ENCODE assay signal across 20 mouse cellular contexts in the genomic region with DNA sequence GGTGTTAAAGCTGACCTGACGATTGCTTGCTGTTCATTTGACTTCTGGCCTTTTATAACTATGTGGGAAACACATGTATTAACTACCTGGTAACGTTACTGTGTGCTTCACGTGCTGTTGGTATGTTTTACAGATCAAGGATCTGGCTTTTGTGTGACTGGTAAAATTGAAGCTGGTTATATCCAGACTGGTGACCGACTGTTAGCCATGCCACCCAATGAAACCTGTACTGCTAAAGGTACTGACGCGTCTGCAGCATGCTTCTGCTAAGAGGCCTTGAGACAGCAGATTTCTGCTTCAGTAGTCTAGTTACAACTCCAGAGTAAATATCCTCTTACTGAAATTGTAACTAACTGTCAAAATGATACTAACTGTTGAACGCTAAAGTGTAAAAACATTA. TPM values are rescaled to one million over a fixed set of nuclear protein-coding genes. Genes with fewer than 3 reads are reported as not detected.
DNase-seq lines count a peak whose midpoint lies in the region; ATAC-seq lines count a peak whose summit lies in the region.
"Had no signal": no experiment of that assay in that cellular context is flagged by ENCODE, and none has a peak within 500 bp of the region (broad histone marks: within the 10 kb centered on the region; RNA-seq: fewer than 3 reads in every experiment).

No protein-coding gene starts in this region.

- no peaks in the 10 kb centered on the region for H3K9me3 ChIP-seq in heart, embryonic 11.5 days (replicated peaks; ENCODE audit: control insufficient read depth, low read length)
- H3K9me3 ChIP-seq: G1E had no signal

- no peak overlapping the region for H3K9ac ChIP-seq in heart, embryonic 11.5 days (ENCODE audit: low read depth, low read length)

- H3K27me3 ChIP-seq in heart, embryonic 11.5 days (ENCODE audit: control insufficient read depth, insufficient read depth, low read length), result no peaks in the 10 kb centered on the region
- H3K27me3 ChIP-seq: CH12.LX, Patski had no signal

- peak; percentile 55 for DNase-seq in heart, adult 11 months
- peak; percentile 74 for DNase-seq in induced T-regulatory cell, adult 2 months (ENCODE audit: low read depth)
- DNase-seq: adrenal gland, adult 2 months; adrenal gland, adult 8-10 months; adrenal gland, postnatal 10 days; adrenal gland, postnatal 14 days; adrenal gland, postnatal 25 days; adrenal gland, postnatal 36 days; B cell, adult 2 months; cerebellum, adult 11 months; cerebellum, adult 11-12 months; cerebellum, adult 18-20 months had no signal

- peaks cover 25% of the 10 kb centered on the region for H3K36me3 ChIP-seq in heart, embryonic 11.5 days (ENCODE audit: control insufficient read depth, insufficient read depth, low read length)

- no peak for ATAC-seq in heart, embryonic 11.5 days (replicated peaks; ENCODE audit: insufficient number of reproducible peaks, low FRiP score, low TSS enrichment)
- ATAC-seq in inflammation-experienced regulatory T-cells, adult 6 months, result no peak
- ATAC-seq: activated CD4-positive, CD25-positive, alpha-beta regulatory T cell, adult 4 months; CD4-positive, CD25-positive, alpha-beta regulatory T cell, adult 4 months; Patski had no signal

- no peak overlapping the region for H3K4me3 ChIP-seq in heart, embryonic 11.5 days (ENCODE audit: low read depth, low read length)

- H3K4me2 ChIP-seq in heart, embryonic 11.5 days, result no peak overlapping the region

- no peak overlapping the region for H3K27ac ChIP-seq in heart, embryonic 11.5 days (ENCODE audit: low read depth, low read length)

- no peaks in the 10 kb centered on the region for H3K4me1 ChIP-seq in heart, embryonic 11.5 days (ENCODE audit: control insufficient read depth, insufficient read depth, low read length)

- 91% methylated on average over 7 of the region's 7 CpGs for WGBS in heart, embryonic 11.5 days (ENCODE audit: insufficient replicate concordance)

RNA-seq across cellular contexts. Expression of a gene that starts 22.6 kb away (rescaled TPM):
- 0.37 TPM in 1 of 2 replicates, not detected in the other for polyA plus RNA-seq in heart, embryonic 11.5 days (2014; fragmentation: Nextera tagmentation; extraction: Ambion mirVana)
- polyA plus RNA-seq in inflammation-experienced regulatory T-cells, adult 6 months (2017; shearing (Covaris generic)), result not detected
- polyA plus RNA-seq: adrenal gland, adult 2 months; C2C12; CD4-positive, CD25-positive, alpha-beta regulatory T cell, adult 4 months; G1E had no signal

RNA-seq across cellular contexts. Expression of a gene that starts 58.7 kb away (rescaled TPM):
- 80.2 and 87.5 TPM in 2 replicates for polyA plus RNA-seq in heart, embryonic 11.5 days (2014; fragmentation: Nextera tagmentation; extraction: Ambion mirVana)
- 100 to 1,000 TPM; 127 to 133 (median 133) TPM for polyA plus RNA-seq in inflammation-experienced regulatory T-cells, adult 6 months (2017; shearing (Covaris generic))
